Mouse (Mus musculus): ENCODE results near the gene Sart1.
"Not testable (repeated sequence)": the region's sequence is repeated elsewhere in the genome, so short reads cannot be mapped to it uniquely, and the experiment has no call there.

The Sart1 gene

GRCm38 (mm10) chr19:5367053-5367359 is 21.5 kb downstream of the Sart1 start, which contains the start of gene Banf1:
Gene Banf1, minus strand, starts transcription at chr19:5367168.
- DNase-seq, result no peak

GRCm38 (mm10) chr19:5366175-5367052 is 22.1 kb downstream of the Sart1 start, which contains the start of gene Eif1ad:
Gene Eif1ad, plus strand, starts transcription at chr19:5366741.
- DNase-seq, result peak; percentile 97

GRCm38 (mm10) chr19:5365751-5366150 is 22.8 kb downstream of the Sart1 start:
- no peak for DNase-seq

GRCm38 (mm10) chr19:5364124-5364523 is 24.4 kb downstream of the Sart1 start:
- DNase-seq, result no peak

- no peak for DNase-seq
Observed at GRCm38 (mm10) chr19:5362186-5362585, 26.3 kb downstream of the Sart1 start.

- DNase-seq, result no peak
Observed at GRCm38 (mm10) chr19:5356080-5356479, 32.4 kb downstream of the Sart1 start.

- no peak for DNase-seq
Observed at GRCm38 (mm10) chr19:5353609-5354008, 34.9 kb downstream of the Sart1 start.

GRCm38 (mm10) chr19:5349502-5349873 is 39.0 kb downstream of the Sart1 start, which contains the start of gene Cst6:
Gene Cst6, minus strand, starts transcription at chr19:5349574.
- not testable (repeated sequence) for DNase-seq

- DNase-seq, result peak; percentile 41
Observed at GRCm38 (mm10) chr19:5348526-5349501, 39.7 kb downstream of the Sart1 start.

- no peak for DNase-seq
Observed at GRCm38 (mm10) chr19:5348064-5348463, 40.4 kb downstream of the Sart1 start.

- peak; percentile 29 for DNase-seq
Observed at GRCm38 (mm10) chr19:5345297-5346131, 43.0 kb downstream of the Sart1 start.

- DNase-seq, result no peak
Observed at GRCm38 (mm10) chr19:5341360-5341759, 47.1 kb downstream of the Sart1 start.

- peak; percentile 90 for DNase-seq
Observed at GRCm38 (mm10) chr19:5337975-5338374, 50.5 kb downstream of the Sart1 start.

GRCm38 (mm10) chr19:5335441-5335840 is 53.1 kb downstream of the Sart1 start, which contains the start of gene Catsper1:
Gene Catsper1, plus strand, starts transcription at chr19:5335741.
- no peak for DNase-seq

GRCm38 (mm10) chr19:5334741-5335140 is 53.8 kb downstream of the Sart1 start:
- no peak for DNase-seq

GRCm38 (mm10) chr19:5327970-5328369 is 60.5 kb downstream of the Sart1 start:
- peak; percentile 41 for DNase-seq

Data from kidney, postnatal 10 days (tissue).